In the genomic region with DNA sequence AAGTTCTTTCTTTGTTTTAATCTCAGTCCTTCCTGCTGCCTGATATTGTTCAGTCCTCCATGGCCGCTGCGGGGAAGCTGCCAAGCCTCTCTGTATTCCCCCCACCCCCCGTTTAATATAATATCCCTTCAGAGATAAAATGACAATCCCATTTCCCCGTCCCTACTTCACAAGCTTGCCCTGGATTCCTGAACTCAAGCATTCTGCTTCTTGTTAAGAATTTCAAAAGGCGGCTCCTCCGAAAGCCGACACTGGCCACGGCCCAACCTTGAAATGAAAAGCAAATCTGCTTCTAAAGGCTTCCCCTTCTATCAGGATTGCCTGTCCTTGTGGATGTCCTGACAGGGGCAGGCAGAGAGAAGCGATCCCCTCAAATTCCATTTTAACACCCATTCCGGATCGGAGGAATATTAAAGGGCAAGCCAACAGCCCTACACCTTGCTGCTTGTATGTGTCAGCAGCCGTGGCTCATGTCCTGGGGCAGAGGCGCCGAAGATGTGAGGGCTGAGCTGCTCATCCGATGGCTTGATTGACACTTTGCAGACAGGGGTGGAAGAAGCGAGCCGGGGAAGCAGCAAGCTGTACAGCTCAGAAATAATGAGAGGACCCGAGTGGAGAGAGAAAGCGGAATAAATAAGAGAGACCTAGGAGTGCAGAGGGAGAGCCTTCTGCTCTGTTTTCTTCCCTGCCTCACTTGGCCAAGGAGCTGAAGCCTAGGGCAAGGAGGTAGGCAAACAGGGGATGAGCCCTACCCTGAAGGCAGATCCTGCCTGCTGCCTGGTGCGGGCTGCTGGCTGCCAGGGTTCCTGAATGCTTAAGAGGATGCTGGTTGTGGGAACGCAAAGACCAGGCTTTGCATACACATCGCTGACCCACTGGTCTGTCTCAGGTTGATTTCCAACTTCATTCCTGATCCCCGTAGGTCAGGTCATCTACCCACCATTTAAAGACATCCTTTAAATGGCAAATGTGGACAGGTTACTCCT, we compare ENCODE assay signal across 9 mouse cellular contexts. TPM values are rescaled to one million over a fixed set of nuclear protein-coding genes. Genes with fewer than 3 reads are reported as not detected.
DNase-seq lines count a peak whose midpoint lies in the region; ATAC-seq and TF ChIP-seq lines count a peak whose summit lies in the region.
"Had no signal": no experiment of that assay in that cellular context is flagged by ENCODE, and none has a peak within 500 bp of the region (broad histone marks: within the 10 kb centered on the region; RNA-seq: fewer than 3 reads in every experiment).

No protein-coding gene starts in this region.

- H3K27ac ChIP-seq in heart, embryonic 16.5 days (ENCODE audit: low read length), result no peak overlapping the region
- peak overlapping the region; percentile 90 for H3K27ac ChIP-seq in forebrain, postnatal 0 days (ENCODE audit: low read depth, low read length)
- H3K27ac ChIP-seq in midbrain, embryonic 15.5 days, result peak overlapping the region; percentile 88

- H3K36me3 ChIP-seq in heart, embryonic 16.5 days (ENCODE audit: control insufficient read depth, insufficient read depth), result no peaks in the 10 kb centered on the region
- H3K36me3 ChIP-seq in forebrain, postnatal 0 days (ENCODE audit: insufficient read depth), result no peaks in the 10 kb centered on the region
- no peaks in the 10 kb centered on the region for H3K36me3 ChIP-seq in midbrain, embryonic 15.5 days (replicated peaks)

- ATAC-seq in heart, embryonic 16.5 days (replicated peaks; ENCODE audit: extremely low read depth, insufficient read depth, low FRiP score), result no peak
- ATAC-seq in forebrain, postnatal 0 days, result peak; percentile 10; the same call in 1 of the 2 replicates
- peak; percentile 57 for ATAC-seq in midbrain, embryonic 15.5 days (replicated peaks)
- no peak for ATAC-seq in monocyte, adult 5-6 weeks (replicated peaks; ENCODE audit: insufficient number of reproducible peaks, low FRiP score, low TSS enrichment, poor library complexity, severe bottlenecking)

- no peak for DNase-seq in heart, postnatal 10 days
- DNase-seq in cerebellum, postnatal 10 days, result peak; percentile 56 to 71
- DNase-seq in forebrain, postnatal 0 days, result peak; percentile 70
- no peak for DNase-seq in gastrocnemius, postnatal 10 days
- no peak for DNase-seq in urinary bladder, postnatal 4 days (ENCODE audit: low spot score in 2 of 2)

- no peak overlapping the region; the same call in 1 of the 2 replicates for H3K9ac ChIP-seq in heart, embryonic 16.5 days (ENCODE audit: low read length)
- H3K9ac ChIP-seq in forebrain, postnatal 0 days, result peak overlapping the region; percentile 57
- 0 out of 2 replicates have a peak overlapping the region, but pooled peaks have one; percentile 27 for H3K9ac ChIP-seq in midbrain, embryonic 15.5 days

- intact Hi-C loops in heart, postnatal 10 days (cut with DNase I), result no loop called here

- H3K4me1 ChIP-seq in heart, embryonic 16.5 days (ENCODE audit: control insufficient read depth, insufficient read depth, low read length), result peaks cover 31% of the 10 kb centered on the region
- peaks cover 51% of the 10 kb centered on the region for H3K4me1 ChIP-seq in forebrain, postnatal 0 days (ENCODE audit: insufficient read depth)
- H3K4me1 ChIP-seq in midbrain, embryonic 15.5 days, result peaks cover 78% of the 10 kb centered on the region

- H3K27me3 ChIP-seq in heart, embryonic 16.5 days (ENCODE audit: control insufficient read depth, insufficient read depth, low read length), result peaks cover 8% of the 10 kb centered on the region
- no peaks in the 10 kb centered on the region for H3K27me3 ChIP-seq in forebrain, postnatal 0 days (ENCODE audit: insufficient read depth, low read length)
- no peaks in the 10 kb centered on the region for H3K27me3 ChIP-seq in midbrain, embryonic 15.5 days (replicated peaks)

- no peak for TF ChIP-seq CTCF in forebrain, postnatal 0 days (IDR thresholded peaks at IDR 0.05; ENCODE audit: low read depth)

- peak overlapping the region; percentile 23 for H3K4me3 ChIP-seq in heart, embryonic 16.5 days (ENCODE audit: low read length)
- peak overlapping the region; percentile 17 for H3K4me3 ChIP-seq in forebrain, postnatal 0 days (ENCODE audit: low read depth, low read length)
- peak overlapping the region; percentile 1 for H3K4me3 ChIP-seq in midbrain, embryonic 15.5 days
- H3K4me3 ChIP-seq: megakaryocyte, embryonic 14.5 days had no signal

- H3K4me2 ChIP-seq in heart, embryonic 16.5 days (ENCODE audit: low read depth, low read length), result peak overlapping the region; percentile 59
- peak overlapping the region; percentile 48 for H3K4me2 ChIP-seq in forebrain, postnatal 0 days (ENCODE audit: low read depth)
- H3K4me2 ChIP-seq in midbrain, embryonic 15.5 days, result peak overlapping the region; percentile 38

- H3K9me3 ChIP-seq in heart, embryonic 16.5 days (replicated peaks; ENCODE audit: control insufficient read depth, low read length), result no peaks in the 10 kb centered on the region
- H3K9me3 ChIP-seq in forebrain, postnatal 0 days (ENCODE audit: low read length), result no peaks in the 10 kb centered on the region
- H3K9me3 ChIP-seq in midbrain, embryonic 15.5 days, result no peaks in the 10 kb centered on the region

- WGBS in heart, embryonic 16.5 days, result 19% methylated on average over 23 of the region's 23 CpGs
- WGBS in forebrain, postnatal 0 days, result 8% methylated on average over 23 of the region's 23 CpGs
- 4% methylated on average over 23 of the region's 23 CpGs for WGBS in midbrain, embryonic 15.5 days

RNA-seq across cellular contexts. Expression of a gene that starts 3.2 kb away (rescaled TPM):
- 2.9 TPM in 2 replicates for polyA plus RNA-seq in heart, embryonic 16.5 days (2015; fragmentation: Nextera tagmentation; extraction: Ambion mirVana)
- total RNA-seq in heart, postnatal 10 days (2021), result 1 to 10 TPM; 1.2 to 1.4 TPM
- 3.8 and 6.8 TPM in 2 replicates for total RNA-seq in forebrain, postnatal 0 days (2014; rRNA removed)
- polyA plus RNA-seq in forebrain, postnatal 0 days (2015; fragmentation: Nextera tagmentation; extraction: Ambion mirVana), result 3.7 and 4.2 TPM in 2 replicates
- 5.7 and 6.7 TPM in 2 replicates for polyA plus RNA-seq in midbrain, embryonic 15.5 days (2015; fragmentation: Nextera tagmentation; extraction: Ambion mirVana)
- total RNA-seq in monocyte, adult 5-6 weeks (2017), result not detected in 3 replicates
- total RNA-seq in gastrocnemius, postnatal 10 days (2021), result 1 to 10 TPM in 1 of 2 experiments, under 1 TPM in 1; 0.52 to 1.1 TPM

RNA-seq across cellular contexts. Expression of a gene that starts 33.5 kb away (rescaled TPM):
- 0.04 and 0.19 TPM in 2 replicates for polyA plus RNA-seq in heart, embryonic 16.5 days (2015; fragmentation: Nextera tagmentation; extraction: Ambion mirVana)
- total RNA-seq in heart, postnatal 10 days (2021), result under 1 TPM; 0.22 to 0.64 TPM
- 150 and 194 TPM in 2 replicates for total RNA-seq in forebrain, postnatal 0 days (2014; rRNA removed)
- polyA plus RNA-seq in forebrain, postnatal 0 days (2015; fragmentation: Nextera tagmentation; extraction: Ambion mirVana), result 183 and 214 TPM in 2 replicates
- 159 and 162 TPM in 2 replicates for polyA plus RNA-seq in midbrain, embryonic 15.5 days (2015; fragmentation: Nextera tagmentation; extraction: Ambion mirVana)
- total RNA-seq in monocyte, adult 5-6 weeks (2017), result not detected in 3 replicates
- total RNA-seq in gastrocnemius, postnatal 10 days (2021), result under 1 TPM; 0.54 to 0.70 TPM

Comparison
In these comparisons a context has a peak if more than half of its experiments do, and no peak if none do; other contexts are left out.
1. ATAC-seq: peak in forebrain, postnatal 0 days (single experiment) and midbrain, embryonic 15.5 days (single experiment); none in heart, embryonic 16.5 days (single experiment) and monocyte, adult 5-6 weeks (single experiment).
2. DNase-seq: peak in cerebellum, postnatal 10 days (2 of 2) and forebrain, postnatal 0 days (single experiment); none in heart, postnatal 10 days (0 of 2), gastrocnemius, postnatal 10 days (single experiment) and urinary bladder, postnatal 4 days (0 of 2).
3. RNA of a gene that starts 33.5 kb away (total RNA-seq): 150 to 194 TPM in forebrain, postnatal 0 days; 0.54 to 0.70 TPM in gastrocnemius, postnatal 10 days, 0.22 to 0.64 TPM in heart, postnatal 10 days and not detected in monocyte, adult 5-6 weeks; every median in the first group is over 10 times any median in the second.
4. Peak in every context shown above with its lines, with median percentiles within 50 percentile points of each other: H3K4me2 ChIP-seq and H3K4me3 ChIP-seq.